27 mouse cellular contexts compared by ENCODE assay signal in the genomic region with DNA sequence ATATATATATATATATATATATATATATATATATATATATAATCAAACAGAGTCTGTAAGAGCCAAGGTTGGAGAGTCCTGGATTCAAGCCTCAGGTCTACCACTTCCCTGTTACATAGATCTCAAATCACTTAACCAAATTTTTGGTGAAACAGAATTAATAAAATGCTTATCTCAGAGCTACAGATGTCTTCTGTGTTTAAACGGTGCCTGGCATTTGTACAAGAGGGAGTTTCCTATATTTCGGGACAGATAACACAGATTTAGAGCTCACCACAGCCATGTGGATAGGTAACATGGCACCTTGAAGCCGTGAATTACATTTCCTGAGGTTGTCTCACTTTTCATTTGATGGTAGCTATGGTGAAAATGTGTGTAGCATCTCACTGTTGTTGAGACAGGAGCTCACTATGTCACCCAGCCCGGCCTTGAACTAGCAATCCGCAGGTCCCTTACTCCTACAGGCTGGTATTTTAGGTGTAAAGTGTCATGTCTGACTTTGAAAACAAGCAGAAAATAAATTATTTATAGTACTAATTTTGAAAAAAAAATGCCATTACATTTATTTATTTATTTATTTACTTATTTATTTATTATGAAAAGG.
"Had no signal": no experiment of that assay in that cellular context is flagged by ENCODE, and none has a peak within 500 bp of the region (broad histone marks: within the 10 kb centered on the region; RNA-seq: fewer than 3 reads in every experiment).

No protein-coding gene starts in this region.

- H3K36me3 ChIP-seq: heart, embryonic 13.5 days; heart, embryonic 15.5 days; hindbrain, embryonic 10.5 days; hindbrain, embryonic 12.5 days; intestine, embryonic 15.5 days; limb, embryonic 10.5 days; limb, embryonic 12.5 days; liver, embryonic 13.5 days; liver, embryonic 15.5 days had no signal

- ATAC-seq: hindbrain, embryonic 16.5 days; inflammation-experienced regulatory T-cells, adult 6 months; intestine, postnatal 0 days had no signal

- H3K9me3 ChIP-seq: heart, embryonic 13.5 days; heart, embryonic 15.5 days; hindbrain, embryonic 10.5 days; hindbrain, embryonic 12.5 days; intestine, embryonic 15.5 days; limb, embryonic 10.5 days; limb, embryonic 12.5 days; liver, embryonic 13.5 days; liver, embryonic 15.5 days had no signal

- H3K27me3 ChIP-seq: heart, embryonic 13.5 days; heart, embryonic 15.5 days; hindbrain, embryonic 12.5 days; intestine, embryonic 15.5 days; limb, embryonic 12.5 days had no signal

- H3K4me3 ChIP-seq: gastrocnemius, adult 2 months; heart, adult 2 months; heart, embryonic 13.5 days; heart, embryonic 15.5 days; hindbrain, embryonic 10.5 days; hindbrain, embryonic 12.5 days; intestine, embryonic 15.5 days; layer of hippocampus, adult 2 months; left cerebral cortex, adult 2 months; limb, embryonic 10.5 days; limb, embryonic 12.5 days; liver, embryonic 13.5 days; liver, embryonic 15.5 days had no signal

- H3K9ac ChIP-seq: heart, embryonic 13.5 days; heart, embryonic 15.5 days; hindbrain, embryonic 12.5 days; hindbrain, embryonic 14.5 days; intestine, embryonic 15.5 days; limb, embryonic 12.5 days; liver, embryonic 13.5 days; liver, embryonic 15.5 days had no signal

- H3K27ac ChIP-seq: gastrocnemius, adult 2 months; heart, adult 2 months; heart, embryonic 13.5 days; heart, embryonic 15.5 days; hindbrain, embryonic 10.5 days; hindbrain, embryonic 12.5 days; hindbrain, embryonic 14.5 days; intestine, embryonic 15.5 days; layer of hippocampus, adult 2 months; left cerebral cortex, adult 2 months; limb, embryonic 10.5 days; liver, embryonic 13.5 days; liver, embryonic 15.5 days had no signal

- DNase-seq: gastrocnemius, adult 2 months; gastrocnemius, postnatal 10 days; gastrocnemius, postnatal 25 days; heart, adult 2 months; heart, postnatal 14 days; heart, postnatal 4 days; kidney, adult 18-20 months; kidney, adult 8-10 months; kidney, postnatal 10 days; kidney, postnatal 25 days; kidney, postnatal 4 days; liver; liver, embryonic 13.5 days had no signal
